Mouse (Mus musculus) myocyte (in vitro differentiated cells): Measurements from ENCODE around the gene Fam228a. TPM values are rescaled to one million over a fixed set of nuclear protein-coding genes. Genes with fewer than 3 reads are reported as not detected.

Source experiments
- H3K27me3 ChIP-seq: one replicate; pipeline ENCODE4 v1.6.1; 2011; ENCODE audit not compliant: control insufficient read depth, insufficient read depth, insufficient read length
- H3K36me3 ChIP-seq: one replicate; pipeline ENCODE4 v1.6.1; 2011; ENCODE audit not compliant: control insufficient read depth, insufficient read depth
- H3K4me2 ChIP-seq: one replicate; pipeline ENCODE4 v1.6.1; 2011; ENCODE audit warnings: low read depth, control low read depth
- H3K4me3 ChIP-seq: one replicate; pipeline ENCODE4 v1.5.1; 2011; ENCODE audit warnings: mild to moderate bottlenecking, control low read depth, moderate library complexity
- H3K79me2 ChIP-seq: one replicate; pipeline ENCODE4 v1.6.1; 2011; ENCODE audit not compliant: control insufficient read depth, insufficient read depth
- H3ac ChIP-seq: one replicate; pipeline ENCODE4 v1.6.1; 2011; ENCODE audit not compliant: control insufficient read depth, insufficient read length
- CEBPB ChIP-seq: IDR thresholded peaks from 2 replicates; pipeline ENCODE4 v1.6.1; 2011; ENCODE audit warnings: mild to moderate bottlenecking, moderate library complexity; ENCODE audit not compliant: poor library complexity, insufficient read depth, severe bottlenecking
- E2F4 ChIP-seq: IDR thresholded peaks from one replicate; pipeline ENCODE4 v1.6.1; 2011; ENCODE audit warnings: mild to moderate bottlenecking, control low read depth, moderate library complexity; ENCODE audit not compliant: insufficient read depth
- MAX ChIP-seq: IDR thresholded peaks from one replicate; pipeline ENCODE4 v1.6.1; 2011; ENCODE audit warnings: low read depth, mild to moderate bottlenecking, control low read depth
- MYOD1 ChIP-seq, 3 experiments: IDR thresholded peaks; one replicate each; pipeline ENCODE4 v1.6.1; 2011; ENCODE audit warnings: control low read depth in 2 of 3, low read depth in 2 of 3, mild to moderate bottlenecking in 2 of 3, moderate library complexity in 1 of 3; ENCODE audit not compliant: insufficient read length in 2 of 3, control insufficient read depth in 1 of 3
- MYOG ChIP-seq, 3 experiments: IDR thresholded peaks; one replicate each; pipeline ENCODE4 v1.6.1; 2011; ENCODE audit warnings: control low read depth in 2 of 3, low read depth in 2 of 3, mild to moderate bottlenecking in 2 of 3; ENCODE audit not compliant: insufficient read length in 2 of 3, control insufficient read depth in 1 of 3, insufficient read depth in 1 of 3
- POLR2A ChIP-seq: IDR thresholded peaks from one replicate; pipeline ENCODE4 v1.6.1; 2011; ENCODE audit warnings: low read depth, mild to moderate bottlenecking, control low read depth, moderate library complexity; ENCODE audit not compliant: insufficient read length
- POLR2AphosphoS2 ChIP-seq: IDR thresholded peaks from one replicate; pipeline ENCODE4 v1.6.1; 2011; ENCODE audit warnings: low read depth, control low read depth; ENCODE audit not compliant: insufficient read length
- REST ChIP-seq: IDR thresholded peaks from one replicate; pipeline ENCODE4 v1.6.1; 2011; ENCODE audit warnings: mild to moderate bottlenecking, control low read depth, moderate library complexity; ENCODE audit not compliant: insufficient read depth, insufficient read length
- SRF ChIP-seq: IDR thresholded peaks from one replicate; pipeline ENCODE4 v1.6.1; 2011; ENCODE audit warnings: low read depth; ENCODE audit not compliant: control insufficient read depth, insufficient read length
- TCF12 ChIP-seq: IDR thresholded peaks from one replicate; pipeline ENCODE4 v1.6.1; 2011; ENCODE audit warnings: mild to moderate bottlenecking, control low read depth; ENCODE audit not compliant: poor library complexity, insufficient read depth, severe bottlenecking
- TCF3 ChIP-seq: IDR thresholded peaks from one replicate; pipeline ENCODE4 v1.6.1; 2011; ENCODE audit warnings: low read depth, control low read depth; ENCODE audit not compliant: insufficient read length
- USF1 ChIP-seq: IDR thresholded peaks from one replicate; pipeline ENCODE4 v1.6.1; 2011; ENCODE audit warnings: low read depth, mild to moderate bottlenecking, control low read depth, moderate library complexity
- polyA plus RNA-seq: library from polyadenylated mRNA; unstranded; fragments of >200 nt; fragmentation: generic; extraction: Trizol; gene quantifications from one replicate; pipeline ENCODE4 v1.2.1, GENCODE M21; 2012; ENCODE audit warnings: missing spikeins

Fam228a gene
- polyA plus RNA-seq, 1 experiment: not detected

GRCm38 (mm10) chr12:4709926-4710325 lies 28.3 kb downstream of the Fam228a start:
- no peaks in the 10 kb centered on the region for H3K36me3 ChIP-seq
- H3ac ChIP-seq: no peak overlapping the region
- no peaks in the 10 kb centered on the region for H3K27me3 ChIP-seq
- TF ChIP-seq TCF3: no peak
- no peak for TF ChIP-seq POLR2AphosphoS2
- no peak for TF ChIP-seq CEBPB
- TF ChIP-seq MAX: no peak
- no peak for TF ChIP-seq SRF
- TF ChIP-seq REST: no peak
- no peak for TF ChIP-seq POLR2A
- no peak for TF ChIP-seq MYOG (IDR thresholded peaks at IDR 0.05; ENCODE audit: control insufficient read depth in 1 of 3, insufficient read depth in 1 of 3, insufficient read length in 2 of 3, low read depth in 2 of 3)
- no peak for TF ChIP-seq TCF12
- no peak for TF ChIP-seq USF1
- H3K79me2 ChIP-seq: no peaks in the 10 kb centered on the region
- no peak overlapping the region for H3K4me2 ChIP-seq
- no peak overlapping the region for H3K4me3 ChIP-seq

GRCm38 (mm10) chr12:4708881-4709604 lies 29.2 kb downstream of the Fam228a start:
- Histone ChIP-seq H3K36me3 (no peaks in the 10 kb centered on the region), H3K79me2 (no peaks in the 10 kb centered on the region), H3ac (no peak overlapping the region), H3K4me2 (no peak overlapping the region), H3K4me3 (no peak overlapping the region), H3K27me3 (no peaks in the 10 kb centered on the region)
- TF ChIP-seq CEBPB (no peak), MYOG (IDR thresholded peaks at IDR 0.05; ENCODE audit: control insufficient read depth in 1 of 3, insufficient read depth in 1 of 3, insufficient read length in 2 of 3, low read depth in 2 of 3) (peak; percentile 77 to 93 (median 91)), MYOD1 (IDR thresholded peaks at IDR 0.05; ENCODE audit: control insufficient read depth in 1 of 3, insufficient read length in 2 of 3, low read depth in 2 of 3) (peak; percentile 31 to 86 (median 85))

GRCm38 (mm10) chr12:4708296-4708695 lies 29.9 kb downstream of the Fam228a start:
- no peak overlapping the region for H3K4me3 ChIP-seq
- TF ChIP-seq USF1 (no peak), POLR2A (no peak), MYOD1 (IDR thresholded peaks at IDR 0.05; ENCODE audit: control insufficient read depth in 1 of 3, insufficient read length in 2 of 3, low read depth in 2 of 3) (no peak), CEBPB (no peak), POLR2AphosphoS2 (no peak), TCF12 (no peak), MYOG (IDR thresholded peaks at IDR 0.05; ENCODE audit: control insufficient read depth in 1 of 3, insufficient read depth in 1 of 3, insufficient read length in 2 of 3, low read depth in 2 of 3) (no peak), MAX (no peak), SRF (no peak), TCF3 (no peak), E2F4 (no peak), REST (no peak)
- no peaks in the 10 kb centered on the region for H3K36me3 ChIP-seq
- H3K79me2 ChIP-seq: no peaks in the 10 kb centered on the region
- H3K4me2 ChIP-seq: no peak overlapping the region
- H3K27me3 ChIP-seq: no peaks in the 10 kb centered on the region
- H3ac ChIP-seq: no peak overlapping the region

DNA sequence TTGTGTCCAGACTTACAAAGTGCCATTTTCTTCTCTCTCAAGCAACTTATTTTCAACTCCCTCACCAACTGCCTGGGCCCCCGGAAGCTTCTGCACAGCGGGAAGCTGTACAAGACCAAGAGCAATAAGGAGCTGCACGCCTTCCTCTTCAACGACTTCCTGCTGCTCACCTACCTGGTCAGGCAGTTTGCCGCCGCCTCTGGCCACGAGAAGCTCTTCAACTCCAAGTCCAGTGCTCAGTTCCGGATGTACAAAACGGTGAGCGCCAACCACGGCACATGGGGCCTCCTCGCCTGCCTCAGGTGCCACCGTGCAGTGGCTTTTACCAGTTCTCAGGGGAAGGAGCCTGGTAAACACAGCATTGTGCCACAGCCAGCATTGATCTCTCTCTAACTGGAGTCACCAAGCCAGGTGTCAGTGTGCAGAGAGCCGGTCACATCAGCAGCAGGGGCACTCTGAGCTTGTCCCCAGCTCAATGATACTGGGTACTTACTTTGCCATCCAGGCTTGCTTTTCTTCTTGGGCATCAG lies 30.7 kb downstream of the Fam228a start:
- Histone ChIP-seq H3ac (no peak overlapping the region), H3K27me3 (no peaks in the 10 kb centered on the region), H3K4me3 (no peak overlapping the region), H3K36me3 (no peaks in the 10 kb centered on the region), H3K4me2 (no peak overlapping the region), H3K79me2 (no peaks in the 10 kb centered on the region)
- TF ChIP-seq TCF12: no peak
- no peak for TF ChIP-seq TCF3
- TF ChIP-seq POLR2AphosphoS2: no peak
- no peak for TF ChIP-seq REST
- TF ChIP-seq SRF: no peak
- TF ChIP-seq POLR2A: no peak
- TF ChIP-seq USF1: no peak
- no peak for TF ChIP-seq CEBPB
- TF ChIP-seq MAX: no peak
- TF ChIP-seq MYOD1 (IDR thresholded peaks at IDR 0.05; ENCODE audit: control insufficient read depth in 1 of 3, insufficient read length in 2 of 3, low read depth in 2 of 3): no peak
- TF ChIP-seq MYOG (IDR thresholded peaks at IDR 0.05; ENCODE audit: control insufficient read depth in 1 of 3, insufficient read depth in 1 of 3, insufficient read length in 2 of 3, low read depth in 2 of 3): no peak

GRCm38 (mm10) chr12:4706901-4707300 lies 31.3 kb downstream of the Fam228a start:
- no peak overlapping the region for H3K4me3 ChIP-seq
- TF ChIP-seq REST (no peak), MYOD1 (IDR thresholded peaks at IDR 0.05; ENCODE audit: control insufficient read depth in 1 of 3, insufficient read length in 2 of 3, low read depth in 2 of 3) (no peak), USF1 (no peak), TCF12 (no peak), POLR2AphosphoS2 (no peak), CEBPB (no peak), TCF3 (no peak), POLR2A (no peak), MYOG (IDR thresholded peaks at IDR 0.05; ENCODE audit: control insufficient read depth in 1 of 3, insufficient read depth in 1 of 3, insufficient read length in 2 of 3, low read depth in 2 of 3) (no peak), E2F4 (no peak)
- H3ac ChIP-seq: no peak overlapping the region
- H3K27me3 ChIP-seq: no peaks in the 10 kb centered on the region
- no peaks in the 10 kb centered on the region for H3K79me2 ChIP-seq
- H3K4me2 ChIP-seq: no peak overlapping the region
- no peaks in the 10 kb centered on the region for H3K36me3 ChIP-seq
